ENCODE assay signal across 20 mouse cellular contexts in genomic region chr2:6523924-6524300, GRCm38 (mm10).
DNase-seq lines count a peak whose midpoint lies in the region; ATAC-seq and TF ChIP-seq lines count a peak whose summit lies in the region.
"Had no signal": no experiment of that assay in that cellular context is flagged by ENCODE, and none has a peak within 500 bp of the region (broad histone marks: within the 10 kb centered on the region; RNA-seq: fewer than 3 reads in every experiment).

No protein-coding gene starts in this region.

- DNase-seq in heart, embryonic 10.5 days (ENCODE audit: low spot score): peak; percentile 42
- DNase-seq in heart, postnatal 14 days: no peak
- no peak for DNase-seq in lung, postnatal 4 days
- peak; percentile 84 for DNase-seq in brain, adult 2 months (ENCODE audit: low read depth, low spot score)
- DNase-seq in kidney, adult 2 months: no peak
- DNase-seq: adrenal gland, postnatal 36 days; cerebellum, adult 8-10 months; gastrocnemius, postnatal 14 days; kidney, adult 8-10 months; kidney, postnatal 25 days; lung, postnatal 36 days; thymus, postnatal 36 days had no signal

- TF ChIP-seq CTCF in kidney, adult 2 months (conservative IDR thresholded peaks at IDR 0.05; ENCODE audit: insufficient read depth, insufficient read length, low read depth, low read length): no peak

- no peak overlapping the region for H3K9ac ChIP-seq in lung, embryonic 16.5 days (ENCODE audit: low read length)
- H3K9ac ChIP-seq in forebrain, embryonic 16.5 days (replicated peaks; ENCODE audit: low read depth, low read length): no peak overlapping the region
- H3K9ac ChIP-seq: embryonic facial prominence, embryonic 15.5 days; limb, embryonic 13.5 days; liver, embryonic 14.5 days; midbrain, embryonic 15.5 days had no signal

- H3K4me1 ChIP-seq in heart, embryonic 10.5 days: peaks cover 34% of the 10 kb centered on the region; the same call in 1 of the 2 replicates
- no peaks in the 10 kb centered on the region for H3K4me1 ChIP-seq in lung, embryonic 16.5 days (replicated peaks; ENCODE audit: control insufficient read depth, insufficient read depth, low read length)
- peaks cover 3% of the 10 kb centered on the region for H3K4me1 ChIP-seq in forebrain, embryonic 16.5 days (replicated peaks; ENCODE audit: control insufficient read depth, insufficient read depth, low read length)
- H3K4me1 ChIP-seq in kidney, adult 2 months (ENCODE audit: control insufficient read depth, insufficient read depth, low read length): no peaks in the 10 kb centered on the region
- H3K4me1 ChIP-seq: midbrain, embryonic 15.5 days had no signal

- no peaks in the 10 kb centered on the region for H3K9me3 ChIP-seq in heart, embryonic 10.5 days
- H3K9me3 ChIP-seq in lung, embryonic 16.5 days (ENCODE audit: control insufficient read depth, low read length): no peaks in the 10 kb centered on the region
- H3K9me3 ChIP-seq in forebrain, embryonic 16.5 days (ENCODE audit: control insufficient read depth, low read length): no peaks in the 10 kb centered on the region
- H3K9me3 ChIP-seq: embryonic facial prominence, embryonic 15.5 days; limb, embryonic 13.5 days; midbrain, embryonic 15.5 days had no signal

- no peak for TF ChIP-seq POLR2A in kidney, adult 2 months (IDR thresholded peaks at IDR 0.05; ENCODE audit: low read depth, low read length)

- no peak overlapping the region for H3K27ac ChIP-seq in heart, embryonic 10.5 days
- H3K27ac ChIP-seq in lung, embryonic 16.5 days (ENCODE audit: low read length): no peak overlapping the region
- H3K27ac ChIP-seq in forebrain, embryonic 16.5 days (ENCODE audit: low read length): peak overlapping the region; percentile 44
- H3K27ac ChIP-seq in kidney, adult 2 months (ENCODE audit: insufficient read depth, low read depth, low read length): no peak overlapping the region
- H3K27ac ChIP-seq: embryonic facial prominence, embryonic 15.5 days; limb, embryonic 13.5 days; liver, embryonic 14.5 days; midbrain, embryonic 15.5 days had no signal

- no peak overlapping the region for H3K4me2 ChIP-seq in lung, embryonic 16.5 days (ENCODE audit: low read depth, low read length)
- no peak overlapping the region for H3K4me2 ChIP-seq in forebrain, embryonic 16.5 days (ENCODE audit: low read length)
- H3K4me2 ChIP-seq: embryonic facial prominence, embryonic 15.5 days; limb, embryonic 13.5 days; midbrain, embryonic 15.5 days had no signal

- intact Hi-C loops in heart, postnatal 14 days (cut with DNase I): no loop called here

- H3K27me3 ChIP-seq in heart, embryonic 10.5 days (ENCODE audit: insufficient read depth, poor library complexity, severe bottlenecking): no peaks in the 10 kb centered on the region
- H3K27me3 ChIP-seq in lung, embryonic 16.5 days (ENCODE audit: control insufficient read depth, insufficient read depth, low read depth, low read length): no peaks in the 10 kb centered on the region
- no peaks in the 10 kb centered on the region for H3K27me3 ChIP-seq in forebrain, embryonic 16.5 days (replicated peaks; ENCODE audit: control insufficient read depth, insufficient read depth, low read length)
- H3K27me3 ChIP-seq in kidney, adult 2 months (replicated peaks; ENCODE audit: control insufficient read depth, insufficient read depth, low read length): no peaks in the 10 kb centered on the region
- H3K27me3 ChIP-seq: embryonic facial prominence, embryonic 15.5 days; limb, embryonic 13.5 days; midbrain, embryonic 15.5 days; Patski had no signal

- 92% methylated on average over 10 of the region's 10 CpGs for WGBS in heart, embryonic 10.5 days
- WGBS in lung, embryonic 16.5 days: 84% methylated on average over 10 of the region's 10 CpGs
- 92% methylated on average over 10 of the region's 10 CpGs for WGBS in forebrain, embryonic 16.5 days
- 90% methylated on average over 10 of the region's 10 CpGs for WGBS in kidney, adult 2 months

- H3K4me3 ChIP-seq in heart, embryonic 10.5 days: no peak overlapping the region
- no peak overlapping the region for H3K4me3 ChIP-seq in lung, embryonic 16.5 days (ENCODE audit: low read length)
- H3K4me3 ChIP-seq in forebrain, embryonic 16.5 days (replicated peaks; ENCODE audit: low read length): no peak overlapping the region
- no peak overlapping the region for H3K4me3 ChIP-seq in kidney, adult 2 months (ENCODE audit: insufficient read depth, low read depth, low read length)
- H3K4me3 ChIP-seq: embryonic facial prominence, embryonic 15.5 days; limb, embryonic 13.5 days; midbrain, embryonic 15.5 days had no signal

- H3K36me3 ChIP-seq in heart, embryonic 10.5 days: no peaks in the 10 kb centered on the region
- no peaks in the 10 kb centered on the region for H3K36me3 ChIP-seq in lung, embryonic 16.5 days (ENCODE audit: control insufficient read depth, insufficient read depth, low read length)
- H3K36me3 ChIP-seq in forebrain, embryonic 16.5 days (ENCODE audit: control insufficient read depth, insufficient read depth): no peaks in the 10 kb centered on the region
- no peaks in the 10 kb centered on the region for H3K36me3 ChIP-seq in kidney, adult 2 months (ENCODE audit: control insufficient read depth, insufficient read depth, low read length)
- H3K36me3 ChIP-seq: embryonic facial prominence, embryonic 15.5 days; limb, embryonic 13.5 days; midbrain, embryonic 15.5 days had no signal

- peak; percentile 51; the same call in 1 of the 2 replicates for ATAC-seq in lung, embryonic 16.5 days (ENCODE audit: low read depth)
- peak; percentile 38; the same call in 1 of the 2 replicates for ATAC-seq in forebrain, embryonic 16.5 days
- ATAC-seq: activated CD4-positive, CD25-positive, alpha-beta regulatory T cell, adult 4 months; midbrain, embryonic 15.5 days; Patski had no signal

Comparison
In these comparisons a context has a peak if more than half of its experiments do, and no peak if none do; other contexts are left out.
1. DNase-seq: peak in heart, embryonic 10.5 days (single experiment) and brain, adult 2 months (single experiment); none in heart, postnatal 14 days (0 of 2), lung, postnatal 4 days (0 of 2) and kidney, adult 2 months (single experiment).